Mouse (Mus musculus) naive thymus-derived CD4-positive, alpha-beta T cell, adult 2 months (primary cell): ENCODE results near the gene Noa1.
A peak's percentile ranks its signal among the peaks of the same experiment; 100 is the strongest.

ENCODE experiments used
- DNase-seq: peaks from one replicate; pipeline ENCODE4 v3.0.0-alpha.2; 2011; ENCODE audit warnings: low read depth

Noa1 gene

GRCm38 (mm10) chr5:77309924-77310772 lies at the start of gene Noa1, which contains the start of gene Polr2b:
Gene Noa1, minus strand, starts transcription at chr5:77310084.
Gene Polr2b, plus strand, starts transcription at chr5:77310147.
- DNase-seq, result peak; percentile 99

GRCm38 (mm10) chr5:77358347-77358746 lies 48.5 kb upstream of the Noa1 start:
- DNase-seq, result no peak

GRCm38 (mm10) chr5:77357405-77358149 lies 47.7 kb upstream of the Noa1 start:
- DNase-seq, result peak; percentile 52

- no peak for DNase-seq
These were observed 45.7 kb upstream of the Noa1 start for GRCm38 (mm10) chr5:77355307-77356265.

- DNase-seq, result peak; percentile 83
These were observed 44.5 kb upstream of the Noa1 start for GRCm38 (mm10) chr5:77354361-77354787.

GRCm38 (mm10) chr5:77351691-77352090 lies 41.8 kb upstream of the Noa1 start:
- DNase-seq, result no peak

- no peak for DNase-seq
These were observed 40.2 kb upstream of the Noa1 start for GRCm38 (mm10) chr5:77349971-77350658.

GRCm38 (mm10) chr5:77348901-77349300 lies 39.0 kb upstream of the Noa1 start:
- DNase-seq, result no peak

- DNase-seq, result no peak
These were observed 30.1 kb upstream of the Noa1 start for GRCm38 (mm10) chr5:77340033-77340432.

- DNase-seq, result no peak
These were observed 20.3 kb upstream of the Noa1 start for GRCm38 (mm10) chr5:77330154-77330553.

- DNase-seq, result no peak
These were observed 15.1 kb upstream of the Noa1 start for GRCm38 (mm10) chr5:77324936-77325335.

- DNase-seq, result no peak
These were observed 5.1 kb upstream of the Noa1 start for GRCm38 (mm10) chr5:77314986-77315385.

- DNase-seq, result no peak
These were observed 4.3 kb upstream of the Noa1 start for GRCm38 (mm10) chr5:77314206-77314605.

GRCm38 (mm10) chr5:77309051-77309906 lies 605 bp downstream of the Noa1 start:
- DNase-seq, result no peak

GRCm38 (mm10) chr5:77307821-77308553 lies 1.9 kb downstream of the Noa1 start:
- DNase-seq, result no peak

GRCm38 (mm10) chr5:77301296-77301903 lies 8.5 kb downstream of the Noa1 start:
- DNase-seq, result no peak

GRCm38 (mm10) chr5:77299486-77299885 lies 10.4 kb downstream of the Noa1 start:
- DNase-seq, result no peak

- DNase-seq, result no peak
These were observed 16.9 kb downstream of the Noa1 start for GRCm38 (mm10) chr5:77292803-77293522.
